Mouse (Mus musculus) kidney, embryonic 16.5 days (tissue): ENCODE measurements at regions not wholly inside any gene's neighbourhood (a gene's known extent, or its start where the extent isn't known, plus 50 kb on each side); places are given as distances from the start of the nearest gene placed in this dataset.

Experiments used
- ATAC-seq: fragments of 200-750 bp; cut with Nextera tagmentation; 2 replicates; pipeline ENCODE4 v1.8.0; 2017; ENCODE audit warnings: moderate TSS enrichment; ENCODE audit not compliant: low FRiP score, low TSS enrichment
- H3K27ac ChIP-seq: fragments of 300-500 bp; sonication (generic); 2 replicates; pipeline ENCODE4 v1.5.1; 2014; ENCODE audit warnings: low read length
- H3K27me3 ChIP-seq: fragments of 300-500 bp; sonication (generic); 2 replicates; pipeline ENCODE4 v1.6.1; 2014; ENCODE audit warnings: low read length, control low read depth, mixed read lengths; ENCODE audit not compliant: insufficient read depth
- H3K36me3 ChIP-seq: fragments of 300-500 bp; sonication (generic); 2 replicates; pipeline ENCODE4 v1.6.1; 2014; ENCODE audit warnings: low read length, control low read depth, mixed read lengths; ENCODE audit not compliant: insufficient read depth
- H3K4me1 ChIP-seq: fragments of 300-500 bp; sonication (generic); 2 replicates; pipeline ENCODE4 v1.6.1; 2014; ENCODE audit warnings: low read length, control low read depth, mixed read lengths; ENCODE audit not compliant: insufficient read depth
- H3K4me2 ChIP-seq: fragments of 300-500 bp; sonication (generic); replicated peaks from 2 replicates; pipeline ENCODE4 v1.6.1; 2014; ENCODE audit warnings: low read depth, low read length
- H3K4me3 ChIP-seq: fragments of 300-500 bp; sonication (generic); 2 replicates; pipeline ENCODE4 v1.5.1; 2014; ENCODE audit warnings: mild to moderate bottlenecking, low read length
- H3K9ac ChIP-seq: fragments of 300-500 bp; sonication (generic); replicated peaks from 2 replicates; pipeline ENCODE4 v1.6.1; 2014; ENCODE audit warnings: low read length
- H3K9me3 ChIP-seq: fragments of 300-500 bp; sonication (generic); 2 replicates; pipeline ENCODE4 v1.6.1; 2016; ENCODE audit warnings: low read length, control low read depth
- WGBS: fragments of 180-500 bp; shearing (Covaris S2); extraction: QIAGEN DNeasy Blood & Tissue Kit; methylation state at CpG from one replicate; pipeline ENCODE4 v1.1.7; 2014; 5-methylcytosine and 5-hydroxymethylcytosine counted together

DNA sequence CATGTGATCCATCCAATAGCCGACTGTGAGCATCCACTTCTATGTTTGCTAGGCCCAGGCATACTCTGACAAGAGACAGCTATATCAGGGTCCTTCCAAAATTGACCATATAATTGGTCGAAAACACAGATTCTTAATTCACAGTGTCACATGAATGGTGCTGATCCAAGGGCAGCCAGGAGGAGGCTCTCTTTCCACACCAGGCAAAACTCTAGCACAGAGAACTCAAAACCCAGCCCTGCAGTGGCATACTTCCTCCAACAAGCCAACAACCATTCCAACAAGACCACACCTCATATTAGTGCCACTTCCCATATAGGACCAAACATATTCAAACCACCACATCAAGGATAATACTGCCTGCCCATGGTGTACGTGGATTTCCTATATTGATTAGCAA, 68.1 kb upstream of the Tas2r118 start:
- H3K4me3 ChIP-seq, result no peak overlapping the region
- WGBS, result 85% methylated on average over 3 of the region's 3 CpGs
- H3K9ac ChIP-seq, result no peak overlapping the region
- H3K27ac ChIP-seq, result no peak overlapping the region
- H3K36me3 ChIP-seq, result no peaks in the 10 kb centered on the region
- H3K4me2 ChIP-seq, result no peak overlapping the region
- H3K9me3 ChIP-seq, result no peaks in the 10 kb centered on the region
- no peaks in the 10 kb centered on the region for H3K27me3 ChIP-seq
- H3K4me1 ChIP-seq, result no peaks in the 10 kb centered on the region
- no peak for ATAC-seq

GRCm38 (mm10) chr6:24026352-24026751, 56.5 kb upstream of the Tas2r118 start:
- Histone ChIP-seq H3K27me3 (no peaks in the 10 kb centered on the region), H3K4me1 (peaks cover 5% of the 10 kb centered on the region; the same call in 1 of the 2 replicates), H3K4me2 (no peak overlapping the region), H3K9me3 (no peaks in the 10 kb centered on the region), H3K27ac (peak overlapping the region; percentile 53; the same call in 1 of the 2 replicates), H3K9ac (no peak overlapping the region), H3K36me3 (no peaks in the 10 kb centered on the region), H3K4me3 (no peak overlapping the region)
- WGBS, result 40% methylated on average over 1 of the region's 1 CpGs
- peak; percentile 88 for ATAC-seq

DNA sequence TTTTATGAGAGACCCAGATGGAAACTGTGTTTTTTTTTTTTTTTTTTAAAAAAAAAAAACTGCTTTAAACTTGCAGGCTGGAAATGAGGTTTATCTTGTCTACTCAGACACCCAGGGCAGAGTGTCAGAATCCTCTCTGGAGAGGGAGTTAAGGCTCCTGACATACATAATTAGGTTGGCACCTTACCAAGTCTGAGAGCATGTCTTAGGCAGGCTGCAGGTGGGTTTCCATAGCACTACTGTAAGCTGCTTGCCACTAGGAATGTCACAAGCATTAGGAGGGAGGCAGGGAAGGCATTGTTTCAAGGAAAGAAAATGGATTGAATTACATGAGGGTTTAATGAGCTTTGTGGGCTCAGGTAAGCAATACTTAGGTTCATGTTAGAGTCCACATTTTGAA, 55.9 kb upstream of the Tas2r118 start:
- Histone ChIP-seq H3K4me2 (no peak overlapping the region), H3K4me3 (no peak overlapping the region), H3K4me1 (peaks cover 5% of the 10 kb centered on the region; the same call in 1 of the 2 replicates), H3K9me3 (no peaks in the 10 kb centered on the region), H3K27ac (peak overlapping the region; percentile 53; the same call in 1 of the 2 replicates), H3K27me3 (no peaks in the 10 kb centered on the region), H3K9ac (no peak overlapping the region), H3K36me3 (no peaks in the 10 kb centered on the region)
- peak; percentile 94 for ATAC-seq
